Mouse (Mus musculus) gastrocnemius, postnatal 36 days (tissue): ENCODE data around the gene Trem3. TPM values are rescaled to one million over a fixed set of nuclear protein-coding genes. Genes with fewer than 3 reads are reported as not detected.

Source experiments
- total RNA-seq, 2 experiments: library from RNA; stranded (reverse); gene quantifications; 2 replicates each; pipeline ENCODE4 v1.2.3; 2021

Trem3 gene
- total RNA-seq, 2 experiments from 2014 or later, result not detected

Other genes starting within 250 kb of the Trem3 start
- not detected for gene 1700122O11Rik, start 209.5 kb upstream of the Trem3 start, total RNA-seq
- not detected for gene 1700067P10Rik, start 158.5 kb upstream of the Trem3 start, total RNA-seq
- not detected for gene 9830107B12Rik, start 101.5 kb upstream of the Trem3 start, total RNA-seq
- gene A530064D06Rik, start 80.5 kb upstream of the Trem3 start, total RNA-seq, result not detected
- not detected for gene Trem1, start 15.0 kb upstream of the Trem3 start, total RNA-seq
- not detected for gene Treml4, start 16.5 kb downstream of the Trem3 start, total RNA-seq
- under 1 TPM in 1 of 2 experiments, not detected in 1; 0.05 TPM for gene Treml2, start 51.7 kb downstream of the Trem3 start, total RNA-seq
- under 1 TPM in 1 of 2 experiments, not detected in 1; 0.07 TPM for gene B430306N03Rik, start 68.4 kb downstream of the Trem3 start, total RNA-seq
- under 1 TPM; 0.33 to 0.49 TPM for gene Trem2, start 98.6 kb downstream of the Trem3 start, total RNA-seq
- not detected for gene Treml1, start 112.1 kb downstream of the Trem3 start, total RNA-seq
- 1 to 10 TPM; 4.4 to 6.7 TPM for gene Nfya, start 162.1 kb downstream of the Trem3 start, total RNA-seq
- gene Oard1, start 162.2 kb downstream of the Trem3 start, total RNA-seq, result 10 to 100 TPM in 1 of 2 experiments, 1 to 10 TPM in 1; 9.2 to 10.6 TPM
- gene Apobec2, start 185.2 kb downstream of the Trem3 start, total RNA-seq, result 100 to 1,000 TPM; 445 to 493 TPM
- gene Tspo2, start 203.7 kb downstream of the Trem3 start, total RNA-seq, result not detected
- gene Unc5cl, start 207.1 kb downstream of the Trem3 start, total RNA-seq, result not detected